Mouse (Mus musculus) E14TG2a.4 (cell line): ENCODE results near the gene Rfx5.

ENCODE experiments used
- CTCF ChIP-seq: conservative IDR thresholded peaks from 2 replicates; pipeline ENCODE4 v1.5.1; 2014; ENCODE audit warnings: low read length
- NANOG ChIP-seq: IDR thresholded peaks from 2 replicates; pipeline ENCODE4 v1.6.1; 2014; ENCODE audit warnings: borderline replicate concordance, low read length, mixed read lengths
- POU5F1 ChIP-seq: IDR thresholded peaks from 2 replicates; pipeline ENCODE4 v1.6.1; 2014; ENCODE audit warnings: low read length, borderline replicate concordance

DNA sequence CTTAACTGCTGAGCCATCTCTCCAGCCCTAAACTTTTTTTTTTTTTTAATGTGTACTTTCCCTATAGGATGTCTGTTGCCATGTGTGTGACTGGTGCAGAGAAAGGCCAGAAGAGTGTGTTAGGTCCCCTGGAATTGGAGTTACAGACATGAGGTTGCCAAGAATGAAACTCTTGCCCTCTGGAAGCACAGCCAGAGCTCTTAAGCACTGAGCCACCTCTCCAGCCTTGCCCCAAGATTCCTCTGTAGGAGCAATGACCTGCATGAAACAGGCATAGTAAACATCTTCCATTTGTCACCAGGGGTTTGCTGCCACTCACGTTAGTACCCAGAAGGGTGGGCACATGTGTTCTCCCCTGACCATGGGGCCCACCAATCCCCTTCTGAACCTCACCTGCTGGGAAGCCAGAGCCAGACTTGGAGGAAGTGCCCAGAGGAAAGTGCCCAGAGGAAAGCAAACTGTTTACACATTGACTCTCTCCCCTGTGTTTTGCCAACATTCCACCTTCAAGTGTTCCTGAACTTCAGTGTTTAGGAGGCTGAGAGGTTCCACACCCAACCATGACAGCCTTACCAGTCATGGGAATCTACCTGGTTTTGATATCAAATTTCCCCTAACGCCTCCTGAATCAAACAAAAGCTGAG lies 42.7 kb upstream of the Rfx5 start:
- TF ChIP-seq CTCF (no peak), POU5F1 (no peak), NANOG (no peak)
